Mouse (Mus musculus) liver, embryonic 14.5 days (tissue): ENCODE data around the gene Mad2l2. TPM values are rescaled to one million over a fixed set of nuclear protein-coding genes. Genes with fewer than 3 reads are reported as not detected.

Experiments
- ATAC-seq: fragments of 200-750 bp; cut with Nextera tagmentation; 2 replicates; pipeline ENCODE4 v1.8.0; 2017; ENCODE audit warnings: moderate number of reproducible peaks, mild to moderate bottlenecking, moderate library complexity; ENCODE audit not compliant: insufficient read depth
- DNase-seq, 3 experiments: peaks; one replicate each; pipeline ENCODE4 v3.0.0-alpha.2; 2012 to 2013; ENCODE audit warnings: low read depth in 3 of 3, low spot score in 3 of 3
- H3K27ac ChIP-seq: fragments of 300-500 bp; sonication (generic); 2 replicates; pipeline ENCODE4 v1.5.1; 2014; ENCODE audit warnings: moderate library complexity, mild to moderate bottlenecking, control low read depth, inconsistent platforms
- H3K27me3 ChIP-seq: fragments of 300-500 bp; sonication (generic); 2 replicates; pipeline ENCODE4 v1.6.1; 2014; ENCODE audit warnings: mild to moderate bottlenecking, low read length, moderate library complexity; ENCODE audit not compliant: control insufficient read depth, insufficient read depth
- H3K36me3 ChIP-seq: fragments of 300-500 bp; sonication (generic); replicated peaks from 2 replicates; pipeline ENCODE4 v1.6.1; 2014; ENCODE audit warnings: low read depth; ENCODE audit not compliant: control insufficient read depth, insufficient read depth
- H3K4me1 ChIP-seq, 2 experiments: fragments of 200-500 bp in 1 of 2; fragments of 300-500 bp in 1 of 2; sonication (generic) in 1 of 2; replicated peaks; 2 replicates each; pipeline ENCODE4 v1.6.1; 2012 to 2014; ENCODE audit warnings: antibody characterized with exemption in 1 of 2, inconsistent platforms in 1 of 2, low read length in 1 of 2; ENCODE audit not compliant: control insufficient read depth in 2 of 2, insufficient read depth in 2 of 2
- H3K4me2 ChIP-seq: fragments of 300-500 bp; sonication (generic); 2 replicates; pipeline ENCODE4 v1.6.1; 2014; ENCODE audit warnings: low read depth, mild to moderate bottlenecking, control low read depth, moderate library complexity
- H3K4me3 ChIP-seq, 2 experiments: fragments of 200-500 bp in 1 of 2; fragments of 300-500 bp in 1 of 2; sonication (generic) in 1 of 2; 2 replicates each; pipeline ENCODE4 v1.5.1; 2012 to 2014; ENCODE audit warnings: low read depth in 2 of 2, low read length in 2 of 2, mild to moderate bottlenecking in 2 of 2, control low read depth in 1 of 2, inconsistent platforms in 1 of 2, moderate library complexity in 1 of 2; ENCODE audit not compliant: insufficient read depth in 1 of 2
- H3K9ac ChIP-seq: fragments of 300-500 bp; sonication (generic); replicated peaks from 2 replicates; pipeline ENCODE4 v1.6.1; 2014; ENCODE audit warnings: mild to moderate bottlenecking, control low read depth, moderate library complexity
- H3K9me3 ChIP-seq: fragments of 300-500 bp; sonication (generic); 2 replicates; pipeline ENCODE4 v1.6.1; 2016; ENCODE audit warnings: low read length, mixed read lengths; ENCODE audit not compliant: control insufficient read depth
- CTCF ChIP-seq: IDR thresholded peaks from 2 replicates; pipeline ENCODE4 v1.5.1; 2016; ENCODE audit warnings: antibody characterized with exemption, low read depth, control low read depth
- EP300 ChIP-seq: IDR thresholded peaks from 2 replicates; pipeline ENCODE4 v1.6.1; 2016; ENCODE audit warnings: antibody characterized with exemption, low read depth
- WGBS: fragments of 180-500 bp; shearing (Covaris S2); extraction: QIAGEN DNeasy Blood & Tissue Kit; methylation state at CpG from one replicate; pipeline ENCODE4 v1.1.7; 2014; ENCODE audit not compliant: insufficient replicate concordance; 5-methylcytosine and 5-hydroxymethylcytosine counted together
- polyA plus RNA-seq, 2 experiments: library from polyadenylated mRNA; depleted of rRNA in 1 of 2; stranded (reverse) in 1 of 2; unstranded in 1 of 2; fragments of >200 nt; fragmentation: Nextera tagmentation in 1 of 2; extraction: Ambion mirVana in 1 of 2; gene quantifications; 2 replicates each; pipeline versions ENCODE4 v1.2.1 to v1.2.3; 2012 to 2014

Gene Mad2l2
- polyA plus RNA-seq, 2 experiments, result 9.4 to 17.7 TPM

DNA sequence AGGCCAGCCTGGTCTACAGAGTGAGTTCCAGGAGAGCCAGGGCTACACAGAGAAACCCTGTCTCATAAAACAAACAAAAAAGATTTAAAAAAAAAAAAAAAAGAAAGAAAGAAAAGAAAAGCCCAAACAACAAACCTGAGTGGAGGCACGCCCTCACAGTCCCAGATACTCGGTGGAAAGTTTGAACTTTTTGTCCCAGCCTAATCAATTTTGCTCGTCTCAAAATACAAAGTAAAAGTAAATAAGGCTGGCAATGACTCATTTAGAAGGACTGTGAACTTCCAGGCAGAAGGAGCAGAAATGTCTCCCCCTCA is 20.7 kb downstream of the Mad2l2 start:
- WGBS, result 21% methylated on average over 3 of the region's 3 CpGs
- Histone ChIP-seq H3K27me3 (no peaks in the 10 kb centered on the region), H3K27ac (no peak overlapping the region), H3K4me1 (peaks cover 9 to 15% of the 10 kb centered on the region in 2 experiments), H3K9me3 (no peaks in the 10 kb centered on the region), H3K4me2 (peak overlapping the region; percentile 98), H3K36me3 (no peaks in the 10 kb centered on the region), H3K9ac (peak overlapping the region; percentile 87), H3K4me3 (peak overlapping the region in 1 of 2 experiments; percentile 85; a peak in 2 of 4 replicates)
- DNase-seq, result peak in 1 of 3 experiments; percentile 12
- no peak for ATAC-seq
- TF ChIP-seq CTCF (no peak), EP300 (no peak)

DNA sequence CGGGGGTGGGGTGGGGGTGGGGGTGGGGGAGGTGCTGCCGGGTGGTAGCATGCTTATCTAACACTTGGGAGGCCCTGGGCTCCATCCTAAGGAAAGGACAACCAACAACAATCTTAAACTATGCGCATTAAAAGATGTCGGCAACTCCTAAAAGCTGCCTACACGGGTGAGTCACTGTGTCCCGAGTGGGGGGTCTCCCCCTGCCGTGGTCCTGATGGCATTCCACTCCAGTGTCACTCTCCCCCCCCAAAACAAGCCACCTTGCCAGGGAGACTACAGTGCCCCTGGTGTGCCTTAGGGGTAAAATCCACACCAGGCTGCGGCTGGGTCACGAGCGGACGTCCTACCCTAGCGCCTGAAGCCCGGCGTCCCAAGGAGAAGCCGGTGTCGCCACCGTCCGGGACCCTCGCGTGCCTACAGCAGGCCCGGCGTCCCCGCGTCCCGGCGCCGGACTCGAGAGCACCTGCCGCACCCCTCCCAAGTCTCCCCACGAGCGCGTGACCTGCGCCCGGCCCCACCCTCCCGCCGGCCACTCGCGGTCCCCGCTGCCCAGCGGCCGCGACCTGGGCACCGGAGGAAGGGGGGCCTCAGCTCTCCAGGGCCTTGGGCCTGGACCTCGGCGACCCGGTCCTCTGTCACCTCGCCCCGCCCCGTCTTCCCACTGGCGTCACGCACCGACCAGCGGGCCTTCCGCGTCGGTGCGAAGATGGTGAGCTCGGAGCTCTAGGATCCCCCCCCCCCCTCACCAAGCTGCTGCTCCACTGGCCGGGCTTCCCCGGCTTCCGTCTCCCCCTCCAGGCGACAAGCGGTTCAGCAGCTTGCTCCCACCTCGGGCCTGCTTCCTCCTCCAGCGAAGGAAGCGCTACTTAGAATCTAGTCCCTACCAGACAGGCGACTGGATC is 21.3 kb downstream of the Mad2l2 start, which contains the start of gene Fbxo6:
Gene Fbxo6 (minus strand): TSS at position 874 of the 902 bp plus-strand sequence.
- Histone ChIP-seq H3K4me3 (peak within 1 kb of the TSS; percentile 75 to 85), H3K27ac (peak within 1 kb of the TSS; percentile 48), H3K9ac (peak within 1 kb of the TSS; percentile 87), H3K9me3 (no peaks in the 10 kb centered on the region), H3K36me3 (no peaks in the 10 kb centered on the region), H3K4me1 (peaks cover 9 to 15% of the 10 kb centered on the region in 2 experiments), H3K27me3 (no peaks in the 10 kb centered on the region), H3K4me2 (peak within 1 kb of the TSS; percentile 98)
- DNase-seq, result peak; percentile 73 to 75 (median 74)
- WGBS, result under 1% methylated on average over 67 of the region's 67 CpGs
- TF ChIP-seq EP300 (no peak), CTCF (peak; percentile 82)
- ATAC-seq, result peak; percentile 81

DNA sequence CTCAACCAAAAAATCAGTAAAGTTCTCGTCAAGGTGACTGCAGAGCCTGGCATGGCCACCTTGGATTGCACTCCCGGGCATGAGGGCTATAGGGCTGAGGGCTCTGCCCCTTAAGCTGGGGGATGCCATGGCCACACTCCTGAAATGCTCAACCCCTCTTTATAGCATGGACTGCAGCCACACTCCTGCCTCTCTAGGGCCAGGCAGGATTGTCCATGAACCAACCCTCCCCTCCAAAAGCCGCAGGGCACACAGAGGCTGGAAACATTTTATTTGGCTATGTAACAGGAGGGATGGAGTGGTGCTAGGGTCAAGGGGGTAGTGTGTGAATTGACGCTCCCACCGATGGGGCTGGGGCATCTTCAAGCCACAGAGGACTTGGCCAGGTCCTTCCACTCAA is 22.4 kb downstream of the Mad2l2 start:
- no peak for DNase-seq
- no peak overlapping the region for H3K9ac ChIP-seq
- 80% methylated on average over 5 of the region's 5 CpGs for WGBS
- no peaks in the 10 kb centered on the region for H3K9me3 ChIP-seq
- no peak overlapping the region for H3K4me3 ChIP-seq
- H3K4me1 ChIP-seq, result peaks cover 9 to 15% of the 10 kb centered on the region in 2 experiments
- H3K27me3 ChIP-seq, result no peaks in the 10 kb centered on the region
- ATAC-seq, result no peak
- no peak overlapping the region for H3K27ac ChIP-seq
- no peak for TF ChIP-seq EP300
- no peak for TF ChIP-seq CTCF
- H3K36me3 ChIP-seq, result no peaks in the 10 kb centered on the region
- H3K4me2 ChIP-seq, result no peak overlapping the region

DNA sequence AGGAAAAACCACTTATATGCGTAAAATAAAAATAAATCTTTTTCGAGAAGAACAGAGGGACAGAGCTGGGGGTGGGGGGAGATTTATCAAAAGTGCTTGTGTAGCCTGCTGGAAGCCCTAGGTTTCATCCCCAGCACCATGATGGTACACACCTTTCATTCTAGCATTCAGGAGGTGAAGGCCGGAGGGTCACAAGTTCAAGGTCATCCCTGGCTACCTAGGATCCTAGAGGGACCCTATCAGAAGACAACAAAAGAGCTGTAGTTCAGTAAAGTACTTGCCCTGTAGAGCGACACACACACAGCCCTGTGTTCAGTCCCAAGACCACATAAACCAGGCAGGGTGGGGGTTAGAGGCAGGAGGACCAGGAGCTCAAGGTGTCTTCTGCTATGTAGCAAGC is 23.8 kb downstream of the Mad2l2 start:
- Histone ChIP-seq H3K4me1 (peaks cover 10 to 15% of the 10 kb centered on the region in 2 experiments), H3K9ac (no peak overlapping the region), H3K27ac (no peak overlapping the region), H3K4me2 (no peak overlapping the region), H3K36me3 (no peaks in the 10 kb centered on the region), H3K4me3 (no peak overlapping the region), H3K9me3 (no peaks in the 10 kb centered on the region), H3K27me3 (peaks cover 5% of the 10 kb centered on the region)
- no peak for ATAC-seq
- DNase-seq, result no peak
- no peak for TF ChIP-seq CTCF
- no peak for TF ChIP-seq EP300
- WGBS, result 69% methylated on average over 4 of the region's 4 CpGs

DNA sequence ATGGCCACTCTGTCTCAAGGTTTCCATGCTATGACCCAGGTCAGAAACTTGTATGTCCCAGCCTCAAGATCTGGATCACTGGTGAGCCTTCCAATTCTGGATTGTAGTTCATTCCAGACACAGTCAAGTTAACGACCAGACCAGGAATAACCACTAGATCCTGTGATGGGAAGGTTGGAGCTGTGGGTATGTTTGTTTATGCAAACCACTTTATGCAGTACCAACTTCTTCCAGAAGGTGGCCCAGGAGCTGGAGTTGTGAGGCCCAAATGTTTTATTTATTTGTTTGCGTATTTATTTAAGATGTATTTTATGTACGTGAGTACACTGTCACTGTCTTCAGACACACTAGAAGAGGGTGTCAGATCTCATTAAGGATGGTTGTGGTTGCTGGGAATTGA is 24.8 kb downstream of the Mad2l2 start:
- DNase-seq (no peak), ATAC-seq (no peak)
- Histone ChIP-seq H3K4me3 (no peak overlapping the region), H3K9me3 (no peaks in the 10 kb centered on the region), H3K4me1 (peaks cover 14 to 16% of the 10 kb centered on the region in 2 experiments), H3K27me3 (peaks cover 9% of the 10 kb centered on the region), H3K27ac (no peak overlapping the region), H3K36me3 (no peaks in the 10 kb centered on the region), H3K4me2 (no peak overlapping the region), H3K9ac (no peak overlapping the region)
- WGBS, result 43% methylated on average over 3 of the region's 3 CpGs
- TF ChIP-seq CTCF (peak; percentile 68), EP300 (no peak)
